Mouse (Mus musculus) liver, postnatal 0 days (tissue): ENCODE measurements around the gene Snx18.

Experiments
- CTCF ChIP-seq: sonication (generic); IDR thresholded peaks from 2 replicates; pipeline ENCODE4 v1.5.1; 2016; ENCODE audit warnings: antibody characterized with exemption, low read depth
- EP300 ChIP-seq: IDR thresholded peaks from 2 replicates; pipeline ENCODE4 v1.6.1; 2016; ENCODE audit warnings: antibody characterized with exemption, low read depth, mild to moderate bottlenecking

- 0 out of 2 replicates have a peak, but pooled peaks have one; percentile 8 for TF ChIP-seq EP300
- TF ChIP-seq CTCF: no peak
Observed at GRCm38 (mm10) chr13:113615546-113615941, 2.8 kb downstream of the Snx18 start.
